Mouse (Mus musculus): ENCODE results near the gene Casp1. TPM values are rescaled to one million over a fixed set of nuclear protein-coding genes. Genes with fewer than 3 reads are reported as not detected.

The Casp1 gene
- 1.5 TPM for polyA plus RNA-seq (2015; fragmentation: Illumina TruSeq; extraction: RNeasy Lipid Tissue Mini Kit (QIAGEN cat#74804); ENCODE audit: insufficient read depth, low read depth, low replicate concordance)

DNA sequence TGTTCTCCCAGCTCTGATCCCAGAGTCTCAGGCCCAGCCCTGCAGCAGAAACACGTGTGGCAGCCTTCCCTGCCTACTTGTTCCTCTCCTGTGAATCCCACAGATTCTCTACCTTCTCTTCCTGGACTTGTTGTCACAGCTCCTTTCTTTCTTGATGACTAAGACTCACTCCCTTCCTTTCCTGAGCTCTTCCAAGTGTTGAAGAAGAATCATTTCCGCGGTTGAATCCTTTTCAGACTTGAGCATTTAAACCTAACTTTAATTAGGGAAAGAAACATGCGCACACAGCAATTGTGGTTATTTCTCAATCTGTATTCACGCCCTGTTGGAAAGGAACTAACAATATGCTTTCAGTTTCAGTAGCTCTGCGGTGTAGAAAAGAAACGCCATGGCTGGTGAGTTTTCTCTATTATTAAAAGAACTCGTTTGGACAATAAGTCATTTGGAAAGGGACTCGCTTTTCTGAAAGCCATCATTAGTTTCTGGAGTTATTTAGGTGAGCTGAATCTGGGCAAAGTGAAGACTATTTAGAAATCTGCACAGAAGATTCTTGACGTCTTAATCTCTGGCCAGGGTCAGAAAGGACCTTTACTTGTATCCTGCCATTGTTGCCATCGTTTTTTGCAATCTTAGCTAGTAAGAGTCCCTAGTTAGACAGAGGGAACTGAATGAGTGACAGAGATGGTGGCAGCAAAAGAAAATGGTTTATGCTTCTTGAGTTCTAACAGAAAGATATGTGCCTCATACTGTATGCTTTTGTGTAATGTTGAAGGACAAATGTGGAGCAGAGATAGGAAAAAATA lies at the start of gene Casp1:
Gene Casp1, plus strand, starts transcription at position 189 of the 803 bp plus-strand sequence.

DNA sequence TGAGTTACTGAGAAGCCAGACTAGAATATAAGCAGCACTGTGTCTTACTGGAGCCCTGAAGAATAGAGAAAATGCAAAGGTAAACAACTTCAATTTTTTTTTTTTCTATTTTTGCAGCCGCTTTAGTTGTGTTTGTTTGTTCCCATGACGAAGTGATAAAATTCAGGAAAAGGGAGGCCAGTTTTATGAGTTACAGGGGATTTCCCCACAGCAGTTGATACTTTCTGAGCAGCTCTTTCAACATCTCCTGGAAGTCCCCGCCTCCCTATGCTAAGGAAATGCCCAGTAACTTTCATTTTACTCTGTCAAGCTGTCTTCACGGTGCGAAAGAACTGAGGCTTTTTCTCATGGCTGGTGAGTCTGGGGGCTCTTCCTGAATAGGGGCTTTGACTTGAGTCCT lies 10.2 kb downstream of the Casp1 start, which contains the start of gene Casp4:
Gene Casp4, plus strand, starts transcription at position 268 of the 400 bp plus-strand sequence.

DNA sequence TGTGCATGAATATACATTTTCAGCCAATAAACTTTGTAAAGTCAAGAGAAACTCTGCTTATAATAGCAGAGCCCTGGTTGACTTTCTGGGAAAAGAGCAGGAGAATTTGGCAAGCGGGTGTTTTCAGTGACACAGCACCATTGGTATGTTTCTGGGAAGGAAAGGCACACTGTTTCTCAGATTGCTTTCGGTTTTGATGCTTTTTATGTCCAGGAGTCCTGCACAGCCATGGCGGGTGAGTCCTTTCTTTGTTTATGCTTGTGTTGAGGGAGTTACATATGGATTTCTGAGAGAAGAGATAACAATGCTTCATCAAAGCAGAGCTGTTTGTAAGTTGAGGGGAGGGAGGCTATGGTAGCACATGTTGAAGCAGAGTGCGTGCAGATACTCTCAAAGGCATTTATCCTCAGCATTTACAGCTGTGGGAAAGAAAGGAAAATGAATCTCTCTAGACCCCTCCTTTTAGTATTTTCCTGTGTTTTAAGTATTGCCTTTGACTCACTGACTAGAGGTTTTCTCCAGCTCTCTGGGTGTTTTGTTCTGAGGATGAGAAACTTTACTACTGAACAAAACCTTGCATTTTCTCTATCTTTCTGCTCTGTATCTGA lies 47.1 kb downstream of the Casp1 start, which contains the start of gene Casp12:
Gene Casp12, plus strand, starts transcription at position 140 of the 608 bp plus-strand sequence.

Other genes starting within 250 kb of the Casp1 start
- gene Casp4, start 10.3 kb downstream of the Casp1 start, polyA plus RNA-seq (2015; fragmentation: Illumina TruSeq; extraction: RNeasy Lipid Tissue Mini Kit (QIAGEN cat#74804); ENCODE audit: insufficient read depth, low read depth, low replicate concordance): 1.8 TPM
- gene Casp12, start 46.9 kb downstream of the Casp1 start, polyA plus RNA-seq (2015; fragmentation: Illumina TruSeq; extraction: RNeasy Lipid Tissue Mini Kit (QIAGEN cat#74804); ENCODE audit: insufficient read depth, low read depth, low replicate concordance): 6.8 TPM

Data from pancreas, adult 10 weeks (tissue).